ENCODE assay signal across 10 mouse cellular contexts in the genomic region with DNA sequence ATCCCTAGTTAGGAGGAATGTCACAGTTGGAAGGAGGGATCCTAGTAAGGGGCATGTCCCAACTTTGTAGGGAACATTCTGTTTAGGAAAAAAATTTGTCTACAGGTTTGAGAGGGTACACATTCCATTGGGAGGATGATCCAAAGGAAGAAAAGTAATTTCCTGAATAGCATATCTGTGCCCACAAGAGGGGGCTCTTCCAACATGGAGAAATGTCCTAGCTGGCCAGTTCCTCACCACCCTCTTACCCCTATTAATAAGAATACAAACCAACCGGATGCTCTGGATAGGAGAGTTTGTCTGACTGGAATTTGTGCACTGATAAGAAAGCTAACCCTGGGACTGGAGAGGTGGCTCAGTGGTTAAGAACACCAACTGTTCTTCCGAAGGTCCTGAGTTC. TPM values are rescaled to one million over a fixed set of nuclear protein-coding genes. Genes with fewer than 3 reads are reported as not detected.
DNase-seq lines count a peak whose midpoint lies in the region; ATAC-seq and TF ChIP-seq lines count a peak whose summit lies in the region.
"Had no signal": no experiment of that assay in that cellular context is flagged by ENCODE, and none has a peak within 500 bp of the region (broad histone marks: within the 10 kb centered on the region; RNA-seq: fewer than 3 reads in every experiment).

No protein-coding gene starts in this region.

- no peaks in the 10 kb centered on the region for H3K27me3 ChIP-seq in cerebellum, adult 2 months (ENCODE audit: control insufficient read depth, insufficient read depth, low read length)
- H3K27me3 ChIP-seq in MEL (ENCODE audit: control insufficient read depth in 1 of 2, insufficient read depth in 2 of 2, low read length in 2 of 2), result no peaks in the 10 kb centered on the region
- H3K27me3 ChIP-seq in lung, postnatal 0 days (replicated peaks; ENCODE audit: insufficient read depth, low read length), result no peaks in the 10 kb centered on the region
- H3K27me3 ChIP-seq: limb, embryonic 15.5 days had no signal

- TF ChIP-seq RAD21 in MEL (IDR thresholded peaks at IDR 0.05; ENCODE audit: low read depth, low read length), result peak; percentile 69

- no peak overlapping the region for H3K9ac ChIP-seq in MEL (ENCODE audit: control insufficient read depth, low read depth, low read length, poor library complexity, severe bottlenecking)
- H3K9ac ChIP-seq in lung, postnatal 0 days (replicated peaks; ENCODE audit: low read depth), result no peak overlapping the region
- H3K9ac ChIP-seq: limb, embryonic 15.5 days had no signal

- H3K79me2 ChIP-seq in MEL (ENCODE audit: control insufficient read depth, insufficient read depth, low read length, poor library complexity), result peaks cover 11% of the 10 kb centered on the region

- TF ChIP-seq POLR2A in cerebellum, adult 2 months (IDR thresholded peaks at IDR 0.05; ENCODE audit: borderline replicate concordance, insufficient read depth, low read length), result no peak
- no peak for TF ChIP-seq POLR2A in MEL (IDR thresholded peaks at IDR 0.05; ENCODE audit: control insufficient read depth in 1 of 2, insufficient read depth in 1 of 2, low read depth in 1 of 2, low read length in 2 of 2, poor library complexity in 1 of 2)

- peaks cover 3% of the 10 kb centered on the region; the same call in 1 of the 2 replicates for H3K4me1 ChIP-seq in cerebellum, adult 2 months (ENCODE audit: control insufficient read depth, insufficient read depth, low read length)
- peaks cover 6 to 16% of the 10 kb centered on the region in 2 experiments for H3K4me1 ChIP-seq in MEL (ENCODE audit: control insufficient read depth in 1 of 2, insufficient read depth in 2 of 2, low read length in 2 of 2)
- H3K4me1 ChIP-seq in lung, postnatal 0 days (ENCODE audit: insufficient read depth, low read depth, low read length), result peaks cover 12% of the 10 kb centered on the region; the same call in 1 of the 2 replicates

- H3K4me3 ChIP-seq in cerebellum, adult 2 months (replicated peaks; ENCODE audit: insufficient read depth, low read depth, low read length), result no peak overlapping the region
- H3K4me3 ChIP-seq in MEL (ENCODE audit: control insufficient read depth in 1 of 2, insufficient read depth in 1 of 2, low read depth in 2 of 2, low read length in 2 of 2), result no peak overlapping the region
- H3K4me3 ChIP-seq in lung, postnatal 0 days (ENCODE audit: low read depth, low read length), result no peak overlapping the region
- H3K4me3 ChIP-seq: limb, embryonic 15.5 days had no signal

- DNase-seq in cerebellum, adult 2 months, result no peak
- no peak for DNase-seq in cerebellum, adult 8-10 months
- DNase-seq in kidney, postnatal 14 days, result peak; percentile 54
- no peak for DNase-seq in kidney, adult 11 months
- peak; percentile 58 for DNase-seq in MEL (ENCODE audit: low read depth, low spot score)
- peak; percentile 79 for DNase-seq in lung, postnatal 0 days (ENCODE audit: low spot score)
- no peak for DNase-seq in gastrocnemius, adult 8-10 months (ENCODE audit: low spot score in 2 of 2)
- DNase-seq in ovary, postnatal 10 days (ENCODE audit: low spot score), result no peak
- DNase-seq: right cerebral cortex, adult 18-20 months had no signal

- no peak overlapping the region for H3K4me2 ChIP-seq in lung, postnatal 0 days (replicated peaks; ENCODE audit: low read depth, low read length)
- H3K4me2 ChIP-seq: limb, embryonic 15.5 days had no signal

- peaks cover 0 to 19% of the 10 kb centered on the region in 2 experiments; a peak in 2 of 4 replicates for H3K36me3 ChIP-seq in MEL (ENCODE audit: control insufficient read depth in 1 of 2, insufficient read depth in 2 of 2, low read length in 2 of 2)
- H3K36me3 ChIP-seq in lung, postnatal 0 days (ENCODE audit: insufficient read depth, low read length), result no peaks in the 10 kb centered on the region

- 39% methylated on average over 2 of the region's 2 CpGs for WGBS in cerebellum, adult 2 months
- 40% methylated on average over 2 of the region's 2 CpGs for WGBS in lung, postnatal 0 days

- ATAC-seq in lung, postnatal 0 days, result no peak

- no peaks in the 10 kb centered on the region for H3K9me3 ChIP-seq in MEL (replicated peaks; ENCODE audit: insufficient read depth, low read length)
- no peaks in the 10 kb centered on the region for H3K9me3 ChIP-seq in lung, postnatal 0 days (ENCODE audit: low read length)
- H3K9me3 ChIP-seq: limb, embryonic 15.5 days had no signal

- no peak overlapping the region for H3K27ac ChIP-seq in cerebellum, adult 2 months (ENCODE audit: insufficient read depth, low read length)
- no peak overlapping the region for H3K27ac ChIP-seq in MEL (ENCODE audit: control insufficient read depth, low read depth, low read length)
- H3K27ac ChIP-seq in lung, postnatal 0 days (ENCODE audit: low read length), result no peak overlapping the region
- H3K27ac ChIP-seq: limb, embryonic 15.5 days had no signal

- TF ChIP-seq EP300 in MEL (IDR thresholded peaks at IDR 0.05; ENCODE audit: low read depth in 1 of 2, low read length in 2 of 2), result no peak
- no peak for TF ChIP-seq EP300 in lung, postnatal 0 days (IDR thresholded peaks at IDR 0.05)

- TF ChIP-seq CTCF in cerebellum, adult 2 months (IDR thresholded peaks at IDR 0.05; ENCODE audit: borderline replicate concordance, insufficient read depth, low read depth, low read length), result peak; percentile 33; the same call in 1 of the 2 replicates
- TF ChIP-seq CTCF in MEL (IDR thresholded peaks at IDR 0.05 in 2 of 3, conservative IDR thresholded peaks at IDR 0.05 in 1 of 3; ENCODE audit: control insufficient read depth in 1 of 3, insufficient read depth in 1 of 3, low read depth in 2 of 3, low read length in 3 of 3, poor library complexity in 1 of 3, severe bottlenecking in 1 of 3), result peak; percentile 38 to 72 (median 56)
- TF ChIP-seq CTCF in lung, postnatal 0 days (IDR thresholded peaks at IDR 0.05), result peak; percentile 72

TF ChIP-seq in MEL, 35 proteins besides CTCF, POLR2A, EP300 and RAD21:
- peak; percentile 64 for TF ChIP-seq SMC3 (IDR thresholded peaks at IDR 0.05; ENCODE audit: low read depth, low read length)
- TF ChIP-seq TBP (IDR thresholded peaks at IDR 0.05; ENCODE audit: low read depth, low read length), result no peak
- TF ChIP-seq ZC3H11A (IDR thresholded peaks at IDR 0.05; ENCODE audit: low read depth, low read length), result peak; percentile 34; the same call in 1 of the 2 replicates
- no peak for TF ChIP-seq MXI1 (IDR thresholded peaks at IDR 0.05; ENCODE audit: low read depth, low read length)

RNA-seq across cellular contexts. Expression of a gene that starts 4.1 kb away (rescaled TPM):
- 63.9 and 68.9 TPM in 2 replicates for polyA plus RNA-seq in cerebellum, adult 2 months (2012; rRNA removed)
- total RNA-seq in MEL (2012; rRNA removed), result 31.9 and 32.7 TPM in 2 replicates
- 10 to 100 TPM in 1 of 2 experiments, not detected in 1; 55.8 TPM for polyA plus RNA-seq in MEL (2012; ENCODE audit: insufficient read depth in 1 of 2, insufficient read length in 2 of 2, low read depth in 1 of 2, low replicate concordance in 2 of 2, missing spikeins in 1 of 2)
- polyA plus RNA-seq in lung, postnatal 0 days (2015; fragmentation: Nextera tagmentation; extraction: Ambion mirVana), result 39.1 and 45.0 TPM in 2 replicates
- total RNA-seq in gastrocnemius, adult 8-10 months (2022), result 10 to 100 TPM; 17.6 to 24.3 (median 22.1) TPM

RNA-seq across cellular contexts. Expression of a gene that starts 11.5 kb away (rescaled TPM):
- 46.7 and 47.2 TPM in 2 replicates for polyA plus RNA-seq in cerebellum, adult 2 months (2012; rRNA removed)
- total RNA-seq in MEL (2012; rRNA removed), result 19.0 and 20.2 TPM in 2 replicates
- polyA plus RNA-seq in MEL (2012; ENCODE audit: insufficient read depth in 1 of 2, insufficient read length in 2 of 2, low read depth in 1 of 2, low replicate concordance in 2 of 2, missing spikeins in 1 of 2), result 10 to 100 TPM in 1 of 2 experiments, not detected in 1; 49.0 TPM
- 174 and 180 TPM in 2 replicates for polyA plus RNA-seq in lung, postnatal 0 days (2015; fragmentation: Nextera tagmentation; extraction: Ambion mirVana)
- 1 to 10 TPM; 1.2 to 3.3 (median 2.2) TPM for total RNA-seq in gastrocnemius, adult 8-10 months (2022)

RNA-seq across cellular contexts. Expression of a gene that starts 26.0 kb away (rescaled TPM):
- polyA plus RNA-seq in cerebellum, adult 2 months (2012; rRNA removed), result 18.2 and 19.5 TPM in 2 replicates
- 73.7 and 83.5 TPM in 2 replicates for total RNA-seq in MEL (2012; rRNA removed)
- polyA plus RNA-seq in MEL (2012; ENCODE audit: insufficient read depth in 1 of 2, insufficient read length in 2 of 2, low read depth in 1 of 2, low replicate concordance in 2 of 2, missing spikeins in 1 of 2), result 100 to 1,000 TPM in 1 of 2 experiments, not detected in 1; 114 TPM
- 5.0 and 7.3 TPM in 2 replicates for polyA plus RNA-seq in lung, postnatal 0 days (2015; fragmentation: Nextera tagmentation; extraction: Ambion mirVana)
- total RNA-seq in gastrocnemius, adult 8-10 months (2022), result 10 to 100 TPM; 19.9 to 24.0 (median 23.1) TPM

RNA-seq across cellular contexts. Expression of a gene that starts 38.6 kb away (rescaled TPM):
- polyA plus RNA-seq in cerebellum, adult 2 months (2012; rRNA removed), result 34.3 and 39.7 TPM in 2 replicates
- 16.6 and 17.6 TPM in 2 replicates for total RNA-seq in MEL (2012; rRNA removed)
- 10 to 100 TPM in 1 of 2 experiments, not detected in 1; 19.7 TPM for polyA plus RNA-seq in MEL (2012; ENCODE audit: insufficient read depth in 1 of 2, insufficient read length in 2 of 2, low read depth in 1 of 2, low replicate concordance in 2 of 2, missing spikeins in 1 of 2)
- polyA plus RNA-seq in lung, postnatal 0 days (2015; fragmentation: Nextera tagmentation; extraction: Ambion mirVana), result 12.3 and 13.3 TPM in 2 replicates
- 1 to 10 TPM; 3.8 to 4.3 (median 4.2) TPM for total RNA-seq in gastrocnemius, adult 8-10 months (2022)

RNA-seq across cellular contexts. Expression of a gene that starts 51.3 kb away (rescaled TPM):
- polyA plus RNA-seq in cerebellum, adult 2 months (2012; rRNA removed), result 137 and 140 TPM in 2 replicates
- total RNA-seq in MEL (2012; rRNA removed), result 84.8 and 102 TPM in 2 replicates
- 100 to 1,000 TPM in 1 of 2 experiments, not detected in 1; 103 TPM for polyA plus RNA-seq in MEL (2012; ENCODE audit: insufficient read depth in 1 of 2, insufficient read length in 2 of 2, low read depth in 1 of 2, low replicate concordance in 2 of 2, missing spikeins in 1 of 2)
- polyA plus RNA-seq in lung, postnatal 0 days (2015; fragmentation: Nextera tagmentation; extraction: Ambion mirVana), result 90.0 and 98.4 TPM in 2 replicates
- 10 to 100 TPM; 33.0 to 39.9 (median 34.9) TPM for total RNA-seq in gastrocnemius, adult 8-10 months (2022)

Comparison
In these comparisons a context has a peak if more than half of its experiments do, and no peak if none do; other contexts are left out.
1. DNase-seq: peak in kidney, postnatal 14 days (single experiment), MEL (single experiment) and lung, postnatal 0 days (single experiment); none in cerebellum, adult 2 months (0 of 2), cerebellum, adult 8-10 months (single experiment), kidney, adult 11 months (single experiment), gastrocnemius, adult 8-10 months (0 of 2) and ovary, postnatal 10 days (single experiment).
2. Peak in every context shown above with its lines, with median percentiles within 50 percentile points of each other: CTCF ChIP-seq.